Mouse (Mus musculus) limb, embryonic 13.5 days (tissue): ENCODE data around the gene Gm826. TPM values are rescaled to one million over a fixed set of nuclear protein-coding genes. Genes with fewer than 3 reads are reported as not detected.

Experiments used
- ATAC-seq: fragments of 200-750 bp; cut with Nextera tagmentation; 2 replicates; pipeline ENCODE4 v1.8.0; 2017; ENCODE audit warnings: low read depth, moderate number of reproducible peaks, moderate TSS enrichment; ENCODE audit not compliant: low FRiP score
- H3K27ac ChIP-seq: fragments of 300-500 bp; sonication (generic); 2 replicates; pipeline ENCODE4 v1.5.1; 2015; ENCODE audit warnings: inconsistent platforms, mild to moderate bottlenecking, moderate library complexity
- H3K27me3 ChIP-seq: fragments of 300-500 bp; sonication (generic); 2 replicates; pipeline ENCODE4 v1.6.1; 2015; ENCODE audit warnings: mild to moderate bottlenecking, inconsistent platforms
- H3K36me3 ChIP-seq: fragments of 300-500 bp; sonication (generic); 2 replicates; pipeline ENCODE4 v1.6.1; 2015; ENCODE audit warnings: inconsistent platforms, mild to moderate bottlenecking, moderate library complexity
- H3K4me1 ChIP-seq: fragments of 300-500 bp; sonication (generic); 2 replicates; pipeline ENCODE4 v1.6.1; 2015; ENCODE audit warnings: inconsistent platforms
- H3K4me2 ChIP-seq: fragments of 300-500 bp; sonication (generic); replicated peaks from 2 replicates; pipeline ENCODE4 v1.6.1; 2015; ENCODE audit warnings: inconsistent platforms, mild to moderate bottlenecking, moderate library complexity
- H3K4me3 ChIP-seq: fragments of 300-500 bp; sonication (generic); 2 replicates; pipeline ENCODE4 v1.5.1; 2015; ENCODE audit warnings: moderate library complexity, mild to moderate bottlenecking, inconsistent platforms
- H3K9ac ChIP-seq: fragments of 300-500 bp; sonication (generic); 2 replicates; pipeline ENCODE4 v1.6.1; 2015; ENCODE audit warnings: mild to moderate bottlenecking, inconsistent platforms
- H3K9me3 ChIP-seq: fragments of 300-500 bp; sonication (generic); 2 replicates; pipeline ENCODE4 v1.6.1; 2016; ENCODE audit warnings: inconsistent platforms
- WGBS: fragments of 180-500 bp; shearing (Covaris S2); methylation state at CpG from one replicate; pipeline ENCODE4 v1.1.7; 2015; 5-methylcytosine and 5-hydroxymethylcytosine counted together
- polyA plus RNA-seq: library from polyadenylated mRNA; unstranded; fragments of >200 nt; fragmentation: Nextera tagmentation; extraction: Ambion mirVana; gene quantifications from 2 replicates; pipeline ENCODE4 v1.2.1, GENCODE M21; 2015

Gene Gm826
- polyA plus RNA-seq, 1 experiment from 2014 or later: 0.33 TPM

DNA sequence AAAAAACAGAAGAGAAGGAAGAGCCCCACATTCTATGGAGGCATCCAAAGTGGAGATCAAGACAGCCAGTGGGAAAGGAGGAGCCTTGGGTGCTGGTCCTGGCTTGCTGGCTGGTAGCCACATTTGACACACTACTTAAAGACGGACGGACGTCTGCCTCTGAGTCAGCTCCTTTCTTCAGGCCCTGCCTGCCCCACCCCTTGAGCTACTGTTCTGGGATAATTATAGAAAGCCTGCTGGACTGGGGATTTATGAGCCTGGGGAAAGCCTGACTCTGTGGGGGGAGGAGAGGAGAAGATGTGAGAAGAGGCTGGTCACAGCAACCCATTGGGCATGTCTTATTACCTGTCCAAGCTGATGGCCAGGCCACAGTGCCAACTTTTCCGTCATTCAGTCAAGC lies 12.1 kb downstream of the Gm826 start:
- 18% methylated on average over 4 of the region's 4 CpGs for WGBS
- Histone ChIP-seq H3K36me3 (no peaks in the 10 kb centered on the region), H3K9me3 (no peaks in the 10 kb centered on the region), H3K4me1 (peaks cover 4% of the 10 kb centered on the region), H3K27ac (no peak overlapping the region), H3K4me2 (no peak overlapping the region), H3K27me3 (0 out of 2 replicates have a peak, but pooled peaks cover 2% of the 10 kb centered on the region), H3K9ac (no peak overlapping the region), H3K4me3 (no peak overlapping the region)
- ATAC-seq: no peak

DNA sequence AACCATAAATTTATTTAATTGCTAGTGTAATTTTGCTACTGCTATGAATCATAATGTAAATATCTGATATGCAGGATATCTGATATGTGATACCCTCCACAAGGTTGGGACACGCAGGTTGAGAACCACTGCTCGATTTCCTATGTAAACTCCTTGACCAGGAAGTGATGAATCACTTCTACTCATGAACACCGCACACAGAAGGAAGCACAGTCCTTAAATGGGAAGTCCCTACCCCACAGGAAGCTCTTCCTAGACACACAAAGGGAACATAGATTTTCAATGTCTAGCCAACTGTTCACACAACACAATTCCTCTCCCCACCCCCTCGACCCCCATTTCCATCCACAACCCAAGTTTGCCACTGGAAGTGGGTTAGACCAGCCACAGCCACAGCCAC lies 15.7 kb downstream of the Gm826 start:
- Histone ChIP-seq H3K36me3 (no peaks in the 10 kb centered on the region), H3K4me3 (no peak overlapping the region), H3K9ac (no peak overlapping the region), H3K4me1 (peaks cover 10% of the 10 kb centered on the region), H3K4me2 (no peak overlapping the region), H3K9me3 (no peaks in the 10 kb centered on the region), H3K27ac (no peak overlapping the region), H3K27me3 (0 out of 2 replicates have a peak, but pooled peaks cover 2% of the 10 kb centered on the region)
- WGBS: 81% methylated on average over 4 of the region's 4 CpGs
- ATAC-seq: no peak

DNA sequence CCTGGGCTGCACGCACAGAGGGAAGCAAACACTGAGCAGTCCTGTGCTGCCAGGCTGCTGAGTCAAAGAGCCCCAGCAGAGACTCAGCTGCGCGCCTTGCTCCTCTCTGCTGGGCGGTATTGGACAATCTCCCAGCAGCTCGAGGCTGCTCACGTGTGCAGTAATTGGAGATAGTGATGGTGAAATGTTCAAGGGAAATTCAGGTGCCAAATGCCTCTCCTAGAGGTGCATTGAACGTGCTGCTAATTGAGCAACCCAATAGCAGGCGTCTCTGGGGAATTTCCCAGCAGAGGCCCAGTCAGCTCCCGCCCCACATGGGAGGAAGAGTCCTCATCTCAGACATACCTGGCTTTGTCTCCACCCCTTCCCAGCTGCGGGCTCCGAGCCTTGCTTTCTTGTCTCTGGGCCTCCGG lies 20.4 kb downstream of the Gm826 start:
- H3K4me2 ChIP-seq: no peak overlapping the region
- ATAC-seq: peak; percentile 28; the same call in 1 of the 2 replicates
- 34% methylated on average over 12 of the region's 12 CpGs for WGBS

DNA sequence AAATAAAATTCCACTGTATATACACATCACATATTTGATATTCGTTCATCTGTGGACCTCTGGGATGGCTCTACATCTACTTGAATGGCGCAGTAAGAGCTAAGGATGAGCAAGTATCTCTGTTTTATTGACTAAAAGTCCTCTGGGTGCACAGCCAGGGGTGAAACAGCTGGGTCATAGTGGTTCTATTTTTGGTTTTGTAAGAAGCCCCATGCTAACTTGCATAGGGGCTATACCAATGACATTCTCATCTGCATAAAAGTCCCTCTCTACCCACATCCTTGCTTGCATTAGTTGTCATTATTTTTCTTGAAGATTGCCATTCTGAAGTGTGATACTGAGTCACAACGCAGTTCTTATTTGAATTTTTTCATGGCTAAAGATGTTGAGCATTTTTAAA lies 28.9 kb downstream of the Gm826 start:
- WGBS: 85% methylated on average over 3 of the region's 3 CpGs
- no peak for ATAC-seq
- H3K36me3 ChIP-seq: no peaks in the 10 kb centered on the region
- H3K4me3 ChIP-seq: no peak overlapping the region
- H3K4me1 ChIP-seq: no peaks in the 10 kb centered on the region
- no peak overlapping the region for H3K27ac ChIP-seq
- H3K27me3 ChIP-seq: peaks cover 7% of the 10 kb centered on the region; the same call in 1 of the 2 replicates
- no peak overlapping the region for H3K4me2 ChIP-seq
- H3K9me3 ChIP-seq: no peaks in the 10 kb centered on the region
- H3K9ac ChIP-seq: no peak overlapping the region

More for the DNA sequence above, 20.4 kb downstream of the Gm826 start:
- H3K4me1 ChIP-seq: peaks cover 5% of the 10 kb centered on the region; the same call in 1 of the 2 replicates
- no peak overlapping the region for H3K9ac ChIP-seq
- H3K4me3 ChIP-seq: no peak overlapping the region
- H3K36me3 ChIP-seq: no peaks in the 10 kb centered on the region
- no peaks in the 10 kb centered on the region for H3K9me3 ChIP-seq
- H3K27ac ChIP-seq: no peak overlapping the region
- peaks cover 7% of the 10 kb centered on the region; the same call in 1 of the 2 replicates for H3K27me3 ChIP-seq

DNA sequence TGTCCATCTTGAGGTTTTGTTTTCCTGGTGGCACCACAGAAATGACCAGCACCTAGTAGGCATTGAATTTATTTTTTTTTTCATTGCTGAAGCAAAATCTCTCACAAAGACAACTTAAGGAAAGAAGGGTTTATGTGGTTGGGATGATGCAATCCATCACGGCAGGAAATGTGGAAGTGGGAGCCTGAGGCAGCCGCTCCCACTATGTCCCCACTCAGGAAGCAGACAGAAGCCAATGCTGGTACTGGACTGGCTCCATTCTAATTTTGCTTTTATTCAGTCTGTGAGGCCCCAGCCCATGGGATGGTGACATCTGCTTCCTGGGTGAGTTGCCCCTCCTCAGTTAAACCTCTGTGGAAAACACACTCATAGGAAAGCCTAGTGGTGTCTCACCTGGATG lies 30.0 kb downstream of the Gm826 start:
- Histone ChIP-seq H3K27me3 (peaks cover 1% of the 10 kb centered on the region; the same call in 1 of the 2 replicates), H3K4me1 (no peaks in the 10 kb centered on the region), H3K9me3 (no peaks in the 10 kb centered on the region), H3K36me3 (no peaks in the 10 kb centered on the region), H3K4me2 (no peak overlapping the region), H3K27ac (no peak overlapping the region), H3K4me3 (no peak overlapping the region), H3K9ac (no peak overlapping the region)
- WGBS: 72% methylated on average over 2 of the region's 2 CpGs
- ATAC-seq: no peak

DNA sequence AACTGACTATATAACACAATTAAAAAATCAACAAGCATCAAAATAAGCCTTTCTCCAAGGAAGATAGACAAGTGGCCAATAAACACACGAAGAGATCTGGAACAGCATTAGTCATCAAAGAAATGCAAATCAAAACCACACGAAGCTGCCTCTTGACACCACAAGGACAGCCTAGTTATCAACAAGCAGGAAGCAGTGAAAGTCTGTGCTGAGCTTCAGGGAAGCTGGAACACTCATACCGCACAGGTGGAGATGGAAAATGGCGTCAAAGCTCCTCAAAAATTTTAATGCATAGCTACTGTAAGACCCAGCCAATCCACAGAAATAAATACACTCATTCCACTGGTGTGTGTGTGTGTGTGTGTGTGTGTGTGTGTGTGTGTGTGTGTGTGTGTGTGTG lies 31.9 kb downstream of the Gm826 start:
- no peaks in the 10 kb centered on the region for H3K36me3 ChIP-seq

DNA sequence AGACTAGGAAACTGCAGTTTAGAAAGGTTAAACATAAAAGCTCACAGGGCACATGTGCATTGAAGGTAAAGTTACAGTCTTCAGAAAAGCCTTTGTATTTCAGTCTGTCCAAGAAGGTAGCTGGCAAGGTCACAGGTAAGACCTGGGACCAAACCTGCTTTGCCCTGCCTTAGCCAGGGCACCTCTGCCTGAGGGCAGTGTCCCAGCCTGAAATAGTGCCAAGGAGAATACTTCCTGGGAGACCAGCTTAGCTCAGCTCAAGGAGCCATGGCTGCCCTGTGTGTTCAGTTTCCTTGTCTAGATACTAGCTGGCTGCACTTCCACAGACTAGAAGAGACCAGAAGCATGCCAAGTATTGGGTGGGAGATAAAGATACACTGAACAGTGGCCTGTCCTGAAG lies 35.4 kb downstream of the Gm826 start:
- no peak overlapping the region for H3K9ac ChIP-seq
- ATAC-seq: no peak
- no peaks in the 10 kb centered on the region for H3K4me1 ChIP-seq
- no peak overlapping the region for H3K27ac ChIP-seq
- H3K4me2 ChIP-seq: no peak overlapping the region
- no peak overlapping the region for H3K4me3 ChIP-seq
- H3K36me3 ChIP-seq: no peaks in the 10 kb centered on the region
- H3K27me3 ChIP-seq: no peaks in the 10 kb centered on the region
- no peaks in the 10 kb centered on the region for H3K9me3 ChIP-seq

More for the DNA sequence above, 31.9 kb downstream of the Gm826 start:
- Histone ChIP-seq H3K4me2 (no peak overlapping the region), H3K27me3 (no peaks in the 10 kb centered on the region), H3K4me1 (no peaks in the 10 kb centered on the region), H3K9me3 (no peaks in the 10 kb centered on the region), H3K4me3 (no peak overlapping the region), H3K27ac (no peak overlapping the region), H3K9ac (no peak overlapping the region)
- ATAC-seq: no peak
- 41% methylated on average over 4 of the region's 4 CpGs for WGBS

DNA sequence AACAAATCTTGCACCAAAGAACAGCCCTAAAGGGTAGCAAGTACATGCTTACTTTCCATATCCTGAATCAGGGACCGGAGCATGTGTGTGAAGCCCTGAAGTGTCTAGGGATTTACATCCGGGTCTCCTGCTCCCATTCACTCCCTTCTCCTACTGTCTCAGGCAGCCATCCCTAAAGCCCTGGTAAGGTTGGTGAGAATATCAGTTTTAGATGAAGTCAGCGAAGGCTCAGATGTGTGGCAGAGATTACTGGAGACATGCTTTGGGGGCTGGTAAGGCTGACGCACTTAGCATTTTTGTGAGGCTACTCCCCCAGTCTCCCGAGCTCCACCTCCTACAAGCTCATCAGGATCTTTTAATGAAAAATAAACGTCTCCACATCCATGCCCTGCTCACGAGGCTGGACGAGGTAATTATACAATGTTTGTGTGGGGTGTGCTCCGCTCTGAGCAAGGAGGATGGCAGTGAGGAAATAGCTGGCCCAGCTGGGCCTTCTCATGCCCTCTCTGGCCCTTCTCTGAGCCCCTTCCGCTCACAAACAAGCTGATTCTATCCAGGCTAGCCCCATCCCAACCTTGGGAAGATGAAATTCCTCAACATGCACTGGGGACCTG lies 45.3 kb downstream of the Gm826 start:
- Histone ChIP-seq H3K4me2 (no peak overlapping the region), H3K4me3 (no peak overlapping the region), H3K9ac (no peak overlapping the region), H3K4me1 (no peaks in the 10 kb centered on the region), H3K27ac (no peak overlapping the region), H3K27me3 (no peaks in the 10 kb centered on the region; the same call in 1 of the 2 replicates), H3K36me3 (no peaks in the 10 kb centered on the region), H3K9me3 (no peaks in the 10 kb centered on the region)
- no peak for ATAC-seq
- WGBS: 73% methylated on average over 10 of the region's 10 CpGs

DNA sequence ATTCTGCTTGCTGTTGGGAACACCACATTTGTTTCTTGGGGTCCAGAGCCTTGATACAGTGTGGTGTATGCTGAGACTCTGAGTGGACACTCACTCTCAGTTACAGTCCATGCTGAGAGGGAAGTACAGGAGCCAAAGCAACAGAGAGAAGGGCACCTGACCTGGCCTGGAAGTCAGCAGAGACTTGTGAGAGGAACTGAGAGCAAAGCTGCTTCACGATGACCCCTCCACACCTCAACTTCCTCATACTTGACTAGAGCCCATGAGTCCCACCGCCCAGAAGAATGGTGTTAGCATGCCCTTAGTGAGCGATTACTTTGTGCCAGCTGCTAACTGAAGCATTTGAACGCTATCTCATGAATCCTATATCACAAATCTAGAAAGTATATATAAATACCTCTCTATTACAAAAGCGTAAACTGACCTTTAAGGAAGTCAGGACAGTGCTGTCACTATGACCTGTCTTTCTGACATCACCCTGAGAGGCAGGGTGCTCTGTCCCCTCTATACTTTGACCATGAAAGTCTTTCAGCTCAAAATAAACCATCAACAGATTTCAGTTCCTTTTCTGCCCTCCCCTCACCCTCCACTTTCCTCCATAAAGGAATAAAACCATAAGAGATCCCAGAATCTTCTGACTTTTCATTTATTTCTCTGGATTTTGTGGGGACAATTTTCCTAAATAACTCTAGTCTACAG lies 57.9 kb downstream of the Gm826 start:
- Histone ChIP-seq H3K9me3 (no peaks in the 10 kb centered on the region), H3K27me3 (peaks cover 16% of the 10 kb centered on the region; the same call in 1 of the 2 replicates), H3K4me3 (no peak overlapping the region), H3K4me1 (no peaks in the 10 kb centered on the region), H3K4me2 (no peak overlapping the region), H3K27ac (no peak overlapping the region), H3K9ac (no peak overlapping the region), H3K36me3 (no peaks in the 10 kb centered on the region)
- WGBS: 87% methylated on average over 5 of the region's 5 CpGs
- ATAC-seq: no peak

DNA sequence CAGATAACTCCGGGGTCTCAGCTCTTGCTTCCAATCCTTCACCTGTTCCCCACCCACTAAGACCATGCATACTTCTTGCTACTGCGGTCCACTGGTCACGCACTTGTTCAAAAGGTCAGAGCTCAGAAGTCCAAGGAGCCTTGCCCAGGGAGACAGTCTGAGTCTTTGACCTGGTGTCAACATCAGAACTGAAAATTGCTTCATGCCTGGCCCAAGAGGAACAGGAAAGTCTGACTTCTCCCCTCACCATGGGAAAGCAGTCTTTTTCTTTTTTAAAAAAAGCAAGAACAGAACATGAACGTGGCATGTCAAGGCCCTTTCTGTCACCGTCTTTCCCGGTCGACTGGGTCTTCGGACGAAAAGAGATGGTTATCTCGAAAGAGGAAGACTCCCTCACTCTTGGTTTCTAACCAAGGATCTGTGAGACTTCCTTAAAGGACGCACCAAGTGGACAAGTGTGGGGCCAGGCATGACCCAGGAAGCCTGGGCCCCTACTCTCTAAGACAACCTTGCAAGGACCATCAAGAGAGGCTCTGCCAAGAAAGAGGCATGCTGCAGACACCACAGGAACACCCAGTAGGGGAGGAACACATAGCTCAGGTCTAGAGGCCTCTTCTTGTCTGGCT lies 66.0 kb downstream of the Gm826 start:
- no peak for ATAC-seq
- Histone ChIP-seq H3K36me3 (no peaks in the 10 kb centered on the region), H3K9ac (no peak overlapping the region), H3K4me1 (no peaks in the 10 kb centered on the region), H3K27me3 (0 out of 2 replicates have a peak, but pooled peaks cover 8% of the 10 kb centered on the region), H3K4me3 (no peak overlapping the region), H3K9me3 (no peaks in the 10 kb centered on the region), H3K27ac (no peak overlapping the region), H3K4me2 (no peak overlapping the region)
- WGBS: 85% methylated on average over 11 of the region's 11 CpGs

DNA sequence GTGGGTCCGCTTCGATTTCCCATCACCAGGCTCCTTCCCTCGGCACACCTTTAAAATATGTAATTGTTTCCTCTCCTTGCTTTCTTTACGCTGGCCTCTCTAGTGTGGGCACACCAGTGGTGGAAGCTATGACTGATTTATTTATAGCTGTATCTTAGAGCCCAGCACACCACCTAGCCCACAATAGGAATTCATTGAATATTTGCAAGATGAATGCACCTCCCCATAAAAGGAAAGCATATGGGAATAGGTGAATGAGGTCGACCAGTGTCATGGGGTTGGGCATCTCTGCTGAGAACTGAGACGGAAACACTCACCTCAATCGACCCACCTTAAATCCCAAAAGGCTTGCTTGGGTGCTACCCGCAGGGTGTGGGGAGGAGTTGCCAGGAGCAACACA lies 70.1 kb downstream of the Gm826 start:
- WGBS: 83% methylated on average over 8 of the region's 8 CpGs
- Histone ChIP-seq H3K4me2 (no peak overlapping the region), H3K4me3 (no peak overlapping the region), H3K27ac (no peak overlapping the region), H3K9me3 (no peaks in the 10 kb centered on the region), H3K27me3 (0 out of 2 replicates have a peak, but pooled peaks cover 3% of the 10 kb centered on the region), H3K4me1 (no peaks in the 10 kb centered on the region), H3K36me3 (no peaks in the 10 kb centered on the region), H3K9ac (no peak overlapping the region)
- ATAC-seq: no peak

DNA sequence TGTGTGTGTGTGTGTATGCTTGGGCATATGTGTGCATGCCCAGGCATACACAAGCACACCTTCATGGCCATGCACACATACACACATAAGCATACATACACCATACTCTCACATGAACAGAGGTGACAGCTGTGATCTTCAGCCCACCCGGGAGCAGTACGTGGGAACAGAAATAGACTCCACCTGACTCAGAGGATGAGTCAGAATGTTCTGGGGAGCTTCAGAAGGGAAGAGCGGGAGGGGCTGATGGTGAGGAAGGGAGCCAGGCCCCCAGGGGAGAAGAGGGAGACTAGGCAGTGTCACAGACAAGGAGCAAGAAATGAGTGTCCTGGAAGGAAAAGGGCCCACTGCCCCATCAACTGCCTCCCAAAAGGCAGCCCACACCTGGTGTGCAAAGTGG lies 72.4 kb downstream of the Gm826 start:
- Histone ChIP-seq H3K27me3 (no peaks in the 10 kb centered on the region), H3K4me3 (no peak overlapping the region), H3K9ac (no peak overlapping the region), H3K4me2 (no peak overlapping the region), H3K4me1 (no peaks in the 10 kb centered on the region), H3K36me3 (no peaks in the 10 kb centered on the region), H3K9me3 (no peaks in the 10 kb centered on the region), H3K27ac (no peak overlapping the region)
- no peak for ATAC-seq
- WGBS: 82% methylated on average over 3 of the region's 3 CpGs
